Mouse (Mus musculus) heart, embryonic 12.5 days (tissue): ENCODE results near the gene Sh2d4b. TPM values are rescaled to one million over a fixed set of nuclear protein-coding genes. Genes with fewer than 3 reads are reported as not detected.

Source experiments
- ATAC-seq: fragments of 200-750 bp; cut with Nextera tagmentation; 2 replicates; pipeline ENCODE4 v1.8.0; 2017; ENCODE audit warnings: moderate TSS enrichment, moderate library complexity; ENCODE audit not compliant: insufficient number of reproducible peaks, low FRiP score
- H3K27ac ChIP-seq: fragments of 300-500 bp; sonication (generic); 2 replicates; pipeline ENCODE4 v1.5.1; 2016; ENCODE audit warnings: mild to moderate bottlenecking, moderate library complexity; ENCODE audit not compliant: poor library complexity, severe bottlenecking
- H3K27me3 ChIP-seq: fragments of 300-500 bp; sonication (generic); replicated peaks from 2 replicates; pipeline ENCODE4 v1.6.1; 2016; ENCODE audit warnings: mild to moderate bottlenecking, moderate library complexity
- H3K36me3 ChIP-seq: fragments of 300-500 bp; sonication (generic); 2 replicates; pipeline ENCODE4 v1.6.1; 2016; ENCODE audit warnings: mild to moderate bottlenecking, moderate library complexity
- H3K4me1 ChIP-seq: fragments of 300-500 bp; sonication (generic); replicated peaks from 2 replicates; pipeline ENCODE4 v1.6.1; 2016; ENCODE audit warnings: mild to moderate bottlenecking
- H3K4me2 ChIP-seq: fragments of 300-500 bp; sonication (generic); 2 replicates; pipeline ENCODE4 v1.6.1; 2016; ENCODE audit warnings: mild to moderate bottlenecking, moderate library complexity
- H3K4me3 ChIP-seq: fragments of 300-500 bp; sonication (generic); 2 replicates; pipeline ENCODE4 v1.5.1; 2016; ENCODE audit warnings: mild to moderate bottlenecking
- H3K9ac ChIP-seq: fragments of 300-500 bp; sonication (generic); 2 replicates; pipeline ENCODE4 v1.6.1; 2016; ENCODE audit warnings: mild to moderate bottlenecking, moderate library complexity
- H3K9me3 ChIP-seq: fragments of 300-500 bp; sonication (generic); replicated peaks from 2 replicates; pipeline ENCODE4 v1.6.1; 2016; ENCODE audit warnings: mild to moderate bottlenecking, moderate library complexity
- WGBS: fragments of 180-500 bp; shearing (Covaris S2); methylation state at CpG from one replicate; pipeline ENCODE4 v1.1.7; 2016; 5-methylcytosine and 5-hydroxymethylcytosine counted together
- polyA plus RNA-seq: library from polyadenylated mRNA; unstranded; fragments of >200 nt; fragmentation: Nextera tagmentation; extraction: Ambion mirVana; gene quantifications from 2 replicates; pipeline ENCODE4 v1.2.1, GENCODE M21; 2016

Gene Sh2d4b
- polyA plus RNA-seq, 1 experiment from 2014 or later: 0.50 TPM

- ATAC-seq: peak; percentile 69
- H3K4me3 ChIP-seq: no peak overlapping the region
- H3K4me1 ChIP-seq: peaks cover 17% of the 10 kb centered on the region
- peak overlapping the region; percentile 31; the same call in 1 of the 2 replicates for H3K4me2 ChIP-seq
- H3K27ac ChIP-seq: peak overlapping the region; percentile 62; the same call in 1 of the 2 replicates
- no peaks in the 10 kb centered on the region for H3K9me3 ChIP-seq
- no peaks in the 10 kb centered on the region for H3K27me3 ChIP-seq
- H3K9ac ChIP-seq: no peak overlapping the region
- 21% methylated on average over 9 of the region's 9 CpGs for WGBS
- peaks cover 53% of the 10 kb centered on the region for H3K36me3 ChIP-seq
These were observed 13.7 kb upstream of the Sh2d4b start for GRCm38 (mm10) chr14:40906770-40907169.

GRCm38 (mm10) chr14:40905813-40906212 lies 12.7 kb upstream of the Sh2d4b start:
- Histone ChIP-seq H3K27ac (no peak overlapping the region), H3K4me2 (no peak overlapping the region), H3K27me3 (no peaks in the 10 kb centered on the region), H3K4me1 (peaks cover 17% of the 10 kb centered on the region), H3K36me3 (peaks cover 44% of the 10 kb centered on the region), H3K9ac (no peak overlapping the region), H3K9me3 (no peaks in the 10 kb centered on the region), H3K4me3 (no peak overlapping the region)
- no peak for ATAC-seq
- 92% methylated on average over 8 of the region's 8 CpGs for WGBS

GRCm38 (mm10) chr14:40902307-40903055 lies 9.4 kb upstream of the Sh2d4b start:
- WGBS: 61% methylated on average over 12 of the region's 12 CpGs
- peaks cover 14% of the 10 kb centered on the region for H3K4me1 ChIP-seq
- no peaks in the 10 kb centered on the region for H3K9me3 ChIP-seq
- H3K4me2 ChIP-seq: no peak overlapping the region
- no peak overlapping the region for H3K27ac ChIP-seq
- H3K4me3 ChIP-seq: no peak overlapping the region
- no peak for ATAC-seq
- H3K27me3 ChIP-seq: no peaks in the 10 kb centered on the region
- no peak overlapping the region for H3K9ac ChIP-seq
- peaks cover 11% of the 10 kb centered on the region for H3K36me3 ChIP-seq

DNA sequence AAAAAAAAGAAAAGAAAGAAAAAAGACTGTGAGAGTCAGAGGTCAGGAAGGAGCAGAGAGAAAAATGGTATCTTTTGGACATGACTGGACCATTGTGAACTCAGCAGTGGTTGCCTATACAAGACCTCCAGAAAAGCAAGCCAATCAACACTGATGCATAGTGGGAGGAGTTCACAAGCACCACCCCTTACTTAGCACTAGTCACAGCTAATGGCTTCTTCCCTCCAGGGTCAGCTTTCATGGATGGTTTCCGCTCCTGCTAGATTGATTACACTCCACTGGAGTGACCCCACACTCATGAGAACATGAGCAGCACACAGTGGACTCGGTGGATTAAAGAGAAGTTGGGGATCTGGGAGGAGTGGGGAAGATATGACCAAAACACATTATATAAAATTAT lies 7.2 kb upstream of the Sh2d4b start:
- no peaks in the 10 kb centered on the region for H3K9me3 ChIP-seq
- H3K36me3 ChIP-seq: no peaks in the 10 kb centered on the region
- H3K9ac ChIP-seq: no peak overlapping the region
- H3K27ac ChIP-seq: no peak overlapping the region
- H3K4me1 ChIP-seq: peaks cover 3% of the 10 kb centered on the region; the same call in 1 of the 2 replicates
- H3K4me2 ChIP-seq: no peak overlapping the region
- H3K4me3 ChIP-seq: no peak overlapping the region
- no peak for ATAC-seq
- H3K27me3 ChIP-seq: no peaks in the 10 kb centered on the region
- 70% methylated on average over 2 of the region's 2 CpGs for WGBS

- Histone ChIP-seq H3K27ac (no peak overlapping the region), H3K9ac (no peak overlapping the region), H3K4me2 (no peak overlapping the region), H3K36me3 (no peaks in the 10 kb centered on the region), H3K27me3 (no peaks in the 10 kb centered on the region), H3K9me3 (no peaks in the 10 kb centered on the region), H3K4me3 (no peak overlapping the region), H3K4me1 (peaks cover 20% of the 10 kb centered on the region)
- WGBS: 87% methylated on average over 3 of the region's 3 CpGs
- no peak for ATAC-seq
These were observed 4.8 kb upstream of the Sh2d4b start for GRCm38 (mm10) chr14:40897916-40898315.

- WGBS: 67% methylated on average over 8 of the region's 8 CpGs
- Histone ChIP-seq H3K27ac (no peak overlapping the region), H3K4me1 (peaks cover 17% of the 10 kb centered on the region), H3K27me3 (no peaks in the 10 kb centered on the region), H3K36me3 (no peaks in the 10 kb centered on the region), H3K4me2 (no peak overlapping the region), H3K4me3 (no peak overlapping the region), H3K9ac (no peak overlapping the region), H3K9me3 (no peaks in the 10 kb centered on the region)
- no peak for ATAC-seq
These were observed 2.6 kb upstream of the Sh2d4b start for GRCm38 (mm10) chr14:40895681-40896080.

- Histone ChIP-seq H3K9me3 (no peaks in the 10 kb centered on the region), H3K4me3 (peak overlapping the region; percentile 21), H3K36me3 (no peaks in the 10 kb centered on the region), H3K27me3 (no peaks in the 10 kb centered on the region), H3K9ac (peak overlapping the region; percentile 9; the same call in 1 of the 2 replicates), H3K27ac (no peak overlapping the region), H3K4me2 (peak overlapping the region; percentile 60), H3K4me1 (peaks cover 17% of the 10 kb centered on the region)
- peak; percentile 57; the same call in 1 of the 2 replicates for ATAC-seq
- 15% methylated on average over 23 of the region's 23 CpGs for WGBS
These were observed 1.6 kb upstream of the Sh2d4b start for GRCm38 (mm10) chr14:40894576-40895247.

DNA sequence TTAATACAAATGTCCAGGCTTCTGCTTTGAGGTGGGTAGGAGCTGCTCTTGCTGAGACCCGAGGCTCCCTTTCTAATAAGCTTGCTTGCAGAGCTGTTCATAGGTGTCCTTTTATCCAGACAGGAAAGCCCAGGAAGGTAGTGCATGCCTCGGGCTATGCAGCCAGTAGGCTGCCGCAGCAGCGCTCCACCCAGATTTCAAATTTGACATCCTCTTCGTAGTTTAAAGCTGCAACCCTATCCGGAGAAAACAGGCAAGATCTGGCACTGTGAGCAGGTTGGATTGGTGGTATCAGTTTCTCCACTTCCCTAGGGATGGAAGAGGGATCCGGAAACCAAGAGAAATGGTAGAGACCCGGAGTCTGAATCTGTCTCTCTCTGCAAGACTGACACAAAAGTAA lies 818 bp upstream of the Sh2d4b start:
- peaks cover 17% of the 10 kb centered on the region for H3K4me1 ChIP-seq
- no peak overlapping the region for H3K9ac ChIP-seq
- ATAC-seq: peak; percentile 2; the same call in 1 of the 2 replicates
- peak overlapping the region; percentile 60 for H3K4me2 ChIP-seq
- WGBS: 60% methylated on average over 8 of the region's 8 CpGs
- no peak overlapping the region for H3K27ac ChIP-seq
- no peaks in the 10 kb centered on the region for H3K27me3 ChIP-seq
- no peak overlapping the region for H3K4me3 ChIP-seq
- no peaks in the 10 kb centered on the region for H3K36me3 ChIP-seq
- H3K9me3 ChIP-seq: no peaks in the 10 kb centered on the region

DNA sequence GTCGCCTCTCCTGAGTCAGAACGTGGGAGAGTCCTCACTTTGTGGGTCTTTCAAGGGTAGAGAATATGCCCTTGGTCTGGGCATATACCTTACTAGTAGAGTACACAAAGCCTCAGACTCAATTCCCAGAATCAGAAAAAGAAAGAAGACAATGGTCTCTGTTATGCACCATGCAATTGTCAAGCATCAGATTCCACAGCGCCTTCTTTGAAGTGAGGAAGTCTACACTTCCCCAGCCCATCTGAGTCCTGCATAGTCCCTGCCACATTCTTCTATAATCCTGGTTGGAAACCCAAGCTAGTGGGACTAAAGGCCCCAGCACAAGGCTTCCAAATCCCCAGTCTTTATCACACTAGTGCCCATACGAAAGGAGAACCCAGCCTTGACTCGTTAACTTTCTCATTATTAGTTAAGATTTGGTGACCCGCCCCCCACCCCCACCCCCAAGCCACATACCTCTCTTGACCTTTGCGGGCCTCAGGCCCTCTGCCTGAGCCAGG lies 690 bp downstream of the Sh2d4b start:
- Histone ChIP-seq H3K4me3 (no peak overlapping the region), H3K36me3 (no peaks in the 10 kb centered on the region), H3K9me3 (no peaks in the 10 kb centered on the region), H3K9ac (no peak overlapping the region), H3K4me1 (peaks cover 17% of the 10 kb centered on the region), H3K4me2 (no peak overlapping the region), H3K27me3 (no peaks in the 10 kb centered on the region), H3K27ac (no peak overlapping the region)
- ATAC-seq: no peak
- 75% methylated on average over 7 of the region's 7 CpGs for WGBS

- H3K27ac ChIP-seq: no peak overlapping the region
- H3K9ac ChIP-seq: no peak overlapping the region
- no peaks in the 10 kb centered on the region for H3K27me3 ChIP-seq
- no peaks in the 10 kb centered on the region for H3K36me3 ChIP-seq
- H3K4me2 ChIP-seq: no peak overlapping the region
- H3K4me1 ChIP-seq: peaks cover 17% of the 10 kb centered on the region
- no peak overlapping the region for H3K4me3 ChIP-seq
- ATAC-seq: no peak
- no peaks in the 10 kb centered on the region for H3K9me3 ChIP-seq
- WGBS: 84% methylated on average over 4 of the region's 4 CpGs
These were observed 1.6 kb downstream of the Sh2d4b start for GRCm38 (mm10) chr14:40891506-40891905.

- no peak overlapping the region for H3K27ac ChIP-seq
- no peak overlapping the region for H3K9ac ChIP-seq
- no peaks in the 10 kb centered on the region for H3K36me3 ChIP-seq
- no peak overlapping the region for H3K4me3 ChIP-seq
- H3K9me3 ChIP-seq: no peaks in the 10 kb centered on the region
- no peak for ATAC-seq
- H3K4me2 ChIP-seq: no peak overlapping the region
- 77% methylated on average over 4 of the region's 4 CpGs for WGBS
- H3K27me3 ChIP-seq: no peaks in the 10 kb centered on the region
- H3K4me1 ChIP-seq: peaks cover 25% of the 10 kb centered on the region
These were observed 3.4 kb downstream of the Sh2d4b start for GRCm38 (mm10) chr14:40889704-40890103.
